Mouse (Mus musculus) frontal cortex, postnatal 14 days (tissue): ENCODE data around the gene Slc22a14.
"Not testable (repeated sequence)": the region's sequence is repeated elsewhere in the genome, so short reads cannot be mapped to it uniquely, and the experiment has no call there.

Experiments
- DNase-seq, 2 experiments: peaks; one replicate each; pipeline ENCODE4 v3.0.0; 2022; ENCODE audit warnings: low spot score in 2 of 2

Gene Slc22a14

GRCm38 (mm10) chr9:119322289-119323259 is 42.8 kb downstream of the Slc22a14 start, which contains the start of gene Oxsr1:
TSS of gene Oxsr1 (minus strand) at chr9:119322427.
- DNase-seq: peak; percentile 98 to 99

DNA sequence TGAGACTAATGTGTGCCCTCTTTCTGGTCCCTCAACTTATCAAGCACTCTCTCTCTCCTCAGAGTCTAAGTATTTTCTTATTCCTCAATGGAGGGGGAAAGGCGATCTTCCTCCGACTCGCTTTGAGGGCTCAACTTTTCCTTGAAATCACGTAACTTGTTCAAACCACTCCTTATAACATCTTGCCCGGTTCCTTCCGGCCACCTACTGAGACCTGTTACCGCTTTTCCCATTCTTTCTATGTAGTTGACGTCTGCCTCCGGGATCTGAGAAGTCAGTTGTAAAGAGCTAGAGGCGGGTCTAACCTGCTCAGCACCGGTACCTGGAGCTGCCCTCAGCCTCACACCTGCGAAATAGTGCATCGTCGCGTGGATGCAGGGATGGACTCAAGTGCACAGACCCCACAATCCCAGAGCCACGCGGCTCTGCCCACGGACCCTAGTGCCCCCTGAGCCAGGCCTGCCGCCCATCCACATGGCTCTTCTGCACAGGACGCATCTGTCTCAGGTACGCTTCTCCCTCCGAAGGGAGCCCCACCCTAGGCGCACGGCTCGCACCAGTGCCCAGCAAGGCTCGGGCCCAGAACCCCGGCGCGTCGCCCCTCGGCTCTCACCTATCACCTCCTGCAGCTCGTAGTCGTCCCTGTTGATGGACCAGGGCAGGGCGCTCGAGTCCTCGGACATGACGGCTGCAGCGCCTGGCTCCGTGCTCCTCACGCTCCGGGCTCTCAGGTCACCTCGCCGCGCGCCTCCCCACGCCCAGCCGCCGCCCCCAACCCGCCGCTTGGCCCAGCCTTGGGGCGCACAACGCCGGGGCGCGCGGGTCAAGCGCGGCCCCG is 43.7 kb downstream of the Slc22a14 start:
- DNase-seq: peak; percentile 30 to 52

GRCm38 (mm10) chr9:119320946-119321345 is 44.4 kb downstream of the Slc22a14 start:
- no peak for DNase-seq

- DNase-seq: no peak
Measured at GRCm38 (mm10) chr9:119320446-119320845, 44.9 kb downstream of the Slc22a14 start.

- no peak for DNase-seq
Measured at GRCm38 (mm10) chr9:119318891-119319290, 46.5 kb downstream of the Slc22a14 start.

GRCm38 (mm10) chr9:119313096-119313495 is 52.3 kb downstream of the Slc22a14 start:
- no peak for DNase-seq

- DNase-seq: no peak
Measured at GRCm38 (mm10) chr9:119309067-119309466, 56.3 kb downstream of the Slc22a14 start.

GRCm38 (mm10) chr9:119305863-119306262 is 59.5 kb downstream of the Slc22a14 start:
- no peak for DNase-seq

- DNase-seq: no peak
Measured at GRCm38 (mm10) chr9:119298563-119298962, 66.8 kb downstream of the Slc22a14 start.

- no peak for DNase-seq
Measured at GRCm38 (mm10) chr9:119297696-119298095, 67.7 kb downstream of the Slc22a14 start.

GRCm38 (mm10) chr9:119290791-119291190 is 74.6 kb downstream of the Slc22a14 start:
- no peak for DNase-seq

DNA sequence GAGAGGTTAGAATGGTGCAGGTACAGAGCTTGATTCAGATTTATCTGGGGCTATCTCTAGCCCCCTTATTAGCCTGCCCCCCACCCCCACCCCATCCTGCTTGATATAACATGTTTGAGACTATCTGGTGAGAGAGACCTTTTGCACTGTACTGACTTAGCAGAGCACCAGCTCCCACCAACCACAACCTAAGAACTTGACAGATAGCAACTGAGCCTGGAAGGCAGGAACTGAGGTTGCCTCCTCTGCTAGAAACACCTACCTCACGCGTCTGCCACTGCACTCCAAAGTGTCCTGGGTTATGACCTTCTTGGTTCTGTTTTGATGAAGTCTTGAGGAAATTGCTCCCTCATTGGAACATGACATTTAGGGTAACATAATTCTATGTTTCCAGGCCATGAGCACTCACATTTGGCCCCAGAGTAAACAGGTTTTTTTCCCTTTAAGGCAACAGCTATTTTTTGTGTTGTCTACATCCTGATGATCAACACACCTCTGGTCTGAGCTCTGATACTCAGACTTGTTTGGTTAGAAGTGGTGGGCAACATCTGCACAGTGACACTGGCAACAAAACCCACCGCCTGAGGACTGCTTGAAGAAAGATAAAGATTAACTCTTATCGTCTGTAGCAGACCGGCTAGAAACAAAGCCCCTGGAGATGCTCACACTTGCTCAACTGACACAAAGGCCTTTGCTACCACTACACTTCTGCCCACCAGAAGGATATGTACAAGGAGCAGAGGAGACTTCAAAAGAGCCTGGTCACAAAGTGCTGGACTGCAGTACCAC is 84.3 kb downstream of the Slc22a14 start:
- no peak for DNase-seq

DNA sequence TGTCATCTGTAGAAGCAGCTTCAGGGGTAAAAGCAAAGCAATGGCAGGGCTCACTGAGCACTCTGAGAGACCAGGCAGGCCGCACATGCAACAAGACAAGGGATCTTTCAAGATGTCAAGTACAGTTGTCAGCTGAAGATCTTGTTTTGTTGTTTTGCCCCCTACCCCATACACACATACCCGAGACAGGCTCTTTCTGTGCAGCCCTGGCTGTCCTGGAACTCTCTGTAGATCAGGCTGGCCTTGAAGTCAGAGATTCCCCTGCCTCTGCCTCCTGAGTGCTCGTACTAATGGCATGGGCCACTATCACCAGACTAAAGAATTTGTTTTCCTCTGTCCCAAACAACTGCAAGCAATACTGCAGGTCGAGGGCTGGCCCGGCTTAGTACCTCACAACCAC is 87.3 kb downstream of the Slc22a14 start:
- DNase-seq: no peak

DNA sequence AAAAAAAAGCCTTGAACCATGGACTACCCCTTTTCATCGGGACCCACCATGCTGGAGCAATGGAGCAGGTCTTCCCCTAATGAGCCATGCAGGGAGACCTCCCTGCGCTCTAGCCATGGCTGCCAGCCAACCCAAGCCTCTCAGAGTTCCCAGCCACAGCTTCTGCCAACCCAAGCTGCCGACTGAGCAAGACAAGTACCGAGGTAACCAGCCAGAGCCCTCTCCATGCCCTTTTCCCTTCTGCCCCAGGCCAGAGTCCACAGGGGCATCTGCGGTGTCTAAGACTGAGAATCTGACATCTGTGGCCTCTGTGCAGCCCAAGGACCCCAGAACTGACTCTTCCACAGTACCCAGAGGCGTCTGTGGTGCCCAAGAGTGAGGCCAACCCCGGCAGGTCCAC is 89.0 kb downstream of the Slc22a14 start:
- DNase-seq: peak in 1 of 2 experiments; percentile 25

DNA sequence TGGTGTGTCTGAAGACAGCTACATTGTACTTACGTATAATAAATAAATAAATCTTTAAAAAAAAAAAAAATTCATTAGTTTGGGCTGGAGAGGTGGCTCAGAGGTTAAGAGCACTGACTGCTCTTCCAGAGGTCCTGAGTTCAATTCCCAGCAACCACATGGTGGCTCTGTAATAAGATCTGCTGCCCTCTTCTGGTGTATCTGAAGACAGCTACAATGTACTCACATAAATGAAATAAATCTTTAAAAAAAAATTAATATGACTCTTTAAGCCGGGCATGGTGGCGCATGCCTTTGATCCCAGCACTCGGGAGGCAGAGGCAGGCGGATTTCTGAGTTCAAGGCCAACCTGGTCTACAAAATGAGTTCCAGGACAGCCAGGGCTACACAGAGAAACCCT is 90.5 kb downstream of the Slc22a14 start:
- not testable (repeated sequence) for DNase-seq

GRCm38 (mm10) chr9:119271496-119271895 is 93.9 kb downstream of the Slc22a14 start:
- DNase-seq: no peak

- no peak for DNase-seq
Measured at GRCm38 (mm10) chr9:119268588-119269145, 96.7 kb downstream of the Slc22a14 start.

GRCm38 (mm10) chr9:119268120-119268519 is 97.2 kb downstream of the Slc22a14 start:
- DNase-seq: no peak

DNA sequence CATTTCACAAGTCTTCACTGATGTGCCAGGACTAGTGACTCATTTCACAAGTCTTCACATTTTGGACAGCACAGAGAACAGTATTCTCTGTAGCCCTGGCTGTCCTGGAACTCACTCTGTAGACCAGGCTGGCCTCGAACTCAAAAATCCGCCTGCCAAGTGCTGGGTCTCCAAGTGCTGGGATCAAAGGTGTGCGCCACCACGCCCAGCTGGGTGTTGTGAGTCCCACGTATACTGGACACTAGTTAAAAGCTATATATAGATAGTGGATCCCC is 99.3 kb downstream of the Slc22a14 start:
- DNase-seq: not testable (repeated sequence)

GRCm38 (mm10) chr9:119265373-119266120 is 99.8 kb downstream of the Slc22a14 start:
- not testable (repeated sequence) for DNase-seq

GRCm38 (mm10) chr9:119263067-119263466 is 102.3 kb downstream of the Slc22a14 start:
- no peak for DNase-seq
